Mouse (Mus musculus) bone marrow, adult 2 months (tissue): ENCODE results near the gene Atg2a. TPM values are rescaled to one million over a fixed set of nuclear protein-coding genes. Genes with fewer than 3 reads are reported as not detected.
A peak's percentile ranks its signal among the peaks of the same experiment; 100 is the strongest.

ENCODE experiments used
- H3K27ac ChIP-seq: fragments of 200-500 bp; 2 replicates; pipeline ENCODE4 v1.5.1; 2012; ENCODE audit warnings: low read depth, mild to moderate bottlenecking, control low read depth, inconsistent platforms, low read length; ENCODE audit not compliant: control insufficient read depth, poor library complexity, insufficient read depth
- H3K4me1 ChIP-seq: fragments of 200-500 bp; 2 replicates; pipeline ENCODE4 v1.6.1; 2011; ENCODE audit warnings: low read length; ENCODE audit not compliant: control insufficient read depth, insufficient read depth
- H3K4me3 ChIP-seq: fragments of 200-500 bp; replicated peaks from 2 replicates; pipeline ENCODE3; 2011; ENCODE audit warnings: mild to moderate bottlenecking, low read depth, low read length, control low read depth; ENCODE audit not compliant: control insufficient read depth
- CTCF ChIP-seq: fragments of 200-500 bp; IDR thresholded peaks from 2 replicates; pipeline ENCODE4 v1.5.1; 2011; ENCODE audit warnings: low read length, control low read depth; ENCODE audit not compliant: control insufficient read depth, insufficient read depth
- POLR2A ChIP-seq: fragments of 200-500 bp; IDR thresholded peaks from 2 replicates; pipeline ENCODE4 v1.6.1; 2011; ENCODE audit warnings: low read depth, mild to moderate bottlenecking, control low read depth, low read length, borderline replicate concordance; ENCODE audit not compliant: control insufficient read depth
- WGBS: fragments of 180-500 bp; shearing (Covaris S2); methylation state at CpG from one replicate; pipeline ENCODE4 v1.1.7; 2018; 5-methylcytosine and 5-hydroxymethylcytosine counted together
- polyA plus RNA-seq: library from polyadenylated mRNA; stranded (reverse); fragments of >200 nt; gene quantifications from 2 replicates; pipeline ENCODE4 v1.2.4, GENCODE M21; 2011; ENCODE audit warnings: low replicate concordance; ENCODE audit not compliant: missing spikeins, insufficient read depth, insufficient read length

Atg2a gene
- polyA plus RNA-seq, 1 experiment, result 36.4 TPM

- peaks cover 12% of the 10 kb centered on the region for H3K4me1 ChIP-seq
- TF ChIP-seq CTCF, result peak; percentile 78
- peak; percentile 85 for TF ChIP-seq POLR2A
- under 1% methylated on average over 106 of the region's 106 CpGs for WGBS
- peak within 1 kb of the TSS; percentile 100 for H3K4me3 ChIP-seq
- peak within 1 kb of the TSS; percentile 93 for H3K27ac ChIP-seq
Measured at GRCm38 (mm10) chr19:6276426-6277421, 35.3 kb downstream of the Atg2a start, which contains the start of gene Ehd1. TSS of gene Ehd1 (plus strand) at chr19:6276725.

GRCm38 (mm10) chr19:6277661-6278438 is 36.4 kb downstream of the Atg2a start:
- H3K4me1 ChIP-seq, result peaks cover 10% of the 10 kb centered on the region
- peak overlapping the region; percentile 93 for H3K27ac ChIP-seq
- no peak for TF ChIP-seq CTCF
- no peak for TF ChIP-seq POLR2A
- WGBS, result 13% methylated on average over 10 of the region's 10 CpGs
- H3K4me3 ChIP-seq, result peak overlapping the region; percentile 100

GRCm38 (mm10) chr19:6278439-6279073 is 37.1 kb downstream of the Atg2a start:
- Histone ChIP-seq H3K27ac (peak overlapping the region; percentile 93), H3K4me3 (peak overlapping the region; percentile 100), H3K4me1 (peaks cover 10% of the 10 kb centered on the region)
- 26% methylated on average over 6 of the region's 6 CpGs for WGBS
- TF ChIP-seq POLR2A, result no peak
- TF ChIP-seq CTCF, result no peak

GRCm38 (mm10) chr19:6279481-6280144 is 38.1 kb downstream of the Atg2a start:
- no peak for TF ChIP-seq POLR2A
- no peak for TF ChIP-seq CTCF
- peak overlapping the region; percentile 9 for H3K4me3 ChIP-seq
- H3K4me1 ChIP-seq, result peaks cover 8% of the 10 kb centered on the region
- 81% methylated on average over 6 of the region's 6 CpGs for WGBS
- peak overlapping the region; percentile 33; the same call in 1 of the 2 replicates for H3K27ac ChIP-seq

GRCm38 (mm10) chr19:6280554-6280953 is 39.1 kb downstream of the Atg2a start:
- Histone ChIP-seq H3K4me3 (no peak overlapping the region), H3K4me1 (peaks cover 5% of the 10 kb centered on the region), H3K27ac (no peak overlapping the region)
- 92% methylated on average over 7 of the region's 7 CpGs for WGBS
- TF ChIP-seq POLR2A (no peak), CTCF (no peak)

GRCm38 (mm10) chr19:6281122-6282020 is 39.9 kb downstream of the Atg2a start:
- TF ChIP-seq POLR2A, result no peak
- Histone ChIP-seq H3K4me3 (no peak overlapping the region), H3K4me1 (peaks cover 4% of the 10 kb centered on the region), H3K27ac (no peak overlapping the region)
- WGBS, result 80% methylated on average over 14 of the region's 14 CpGs

GRCm38 (mm10) chr19:6283001-6283400 is 41.5 kb downstream of the Atg2a start:
- TF ChIP-seq POLR2A (no peak), CTCF (no peak)
- Histone ChIP-seq H3K27ac (no peak overlapping the region), H3K4me1 (peaks cover 4% of the 10 kb centered on the region), H3K4me3 (no peak overlapping the region)
- 64% methylated on average over 5 of the region's 5 CpGs for WGBS
